Mouse (Mus musculus) embryonic facial prominence, embryonic 15.5 days (tissue): ENCODE measurements around the gene Atp8b2. TPM values are rescaled to one million over a fixed set of nuclear protein-coding genes. Genes with fewer than 3 reads are reported as not detected.

Experiments used
- ATAC-seq: fragments of 200-750 bp; cut with Nextera tagmentation; 2 replicates; pipeline ENCODE4 v1.8.0; 2017; ENCODE audit warnings: low read depth, moderate TSS enrichment; ENCODE audit not compliant: insufficient number of reproducible peaks, low FRiP score, low TSS enrichment
- H3K27ac ChIP-seq: fragments of 300-500 bp; sonication (generic); replicated peaks from 2 replicates; pipeline ENCODE4 v1.5.1; 2015; ENCODE audit warnings: mild to moderate bottlenecking, inconsistent platforms
- H3K27me3 ChIP-seq: fragments of 300-500 bp; sonication (generic); 2 replicates; pipeline ENCODE4 v1.6.1; 2015; ENCODE audit warnings: inconsistent platforms
- H3K36me3 ChIP-seq: fragments of 300-500 bp; sonication (generic); 2 replicates; pipeline ENCODE4 v1.6.1; 2015; ENCODE audit warnings: mild to moderate bottlenecking, inconsistent platforms
- H3K4me1 ChIP-seq: fragments of 300-500 bp; sonication (generic); 2 replicates; pipeline ENCODE4 v1.6.1; 2015; ENCODE audit warnings: inconsistent platforms
- H3K4me2 ChIP-seq: fragments of 300-500 bp; sonication (generic); replicated peaks from 2 replicates; pipeline ENCODE4 v1.6.1; 2015; ENCODE audit warnings: mild to moderate bottlenecking, inconsistent platforms
- H3K4me3 ChIP-seq: fragments of 300-500 bp; sonication (generic); replicated peaks from 2 replicates; pipeline ENCODE4 v1.5.1; 2015; ENCODE audit warnings: mild to moderate bottlenecking, inconsistent platforms
- H3K9ac ChIP-seq: fragments of 300-500 bp; sonication (generic); 2 replicates; pipeline ENCODE4 v1.6.1; 2015; ENCODE audit warnings: inconsistent platforms
- H3K9me3 ChIP-seq: fragments of 300-500 bp; sonication (generic); replicated peaks from 2 replicates; pipeline ENCODE4 v1.6.1; 2016; ENCODE audit warnings: inconsistent platforms
- WGBS: fragments of 180-500 bp; shearing (Covaris S2); methylation state at CpG from one replicate; pipeline ENCODE4 v1.1.7; 2015; 5-methylcytosine and 5-hydroxymethylcytosine counted together
- polyA plus RNA-seq: library from polyadenylated mRNA; unstranded; fragments of >200 nt; fragmentation: Nextera tagmentation; extraction: Ambion mirVana; gene quantifications from 2 replicates; pipeline ENCODE4 v1.2.1, GENCODE M21; 2015

Atp8b2 gene
- polyA plus RNA-seq, 1 experiment from 2014 or later: 19.0 TPM

DNA sequence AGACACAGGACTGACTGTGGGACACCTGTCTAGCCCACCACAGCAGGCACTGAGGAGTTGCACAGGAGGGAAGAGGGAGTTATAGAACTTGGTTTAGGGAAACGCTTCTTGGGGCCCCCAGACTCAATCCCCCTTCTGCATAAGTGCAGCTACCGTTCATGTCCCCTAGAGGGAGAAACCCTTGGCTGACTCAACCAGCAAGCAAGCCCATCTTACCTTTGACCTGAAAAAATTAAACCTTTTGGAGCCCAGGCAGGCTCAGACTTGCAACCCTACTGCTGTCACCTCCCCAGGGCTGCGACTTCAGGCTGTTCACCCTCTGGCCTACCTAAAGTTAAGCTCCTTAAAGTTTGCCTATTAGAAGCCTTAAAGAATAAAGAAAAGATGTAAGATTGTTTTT is 45.9 kb downstream of the Atp8b2 start:
- H3K4me3 ChIP-seq: no peak overlapping the region
- H3K27me3 ChIP-seq: peaks cover 20% of the 10 kb centered on the region
- no peaks in the 10 kb centered on the region for H3K9me3 ChIP-seq
- H3K36me3 ChIP-seq: no peaks in the 10 kb centered on the region
- WGBS: 40% methylated on average over 3 of the region's 3 CpGs
- no peak overlapping the region for H3K9ac ChIP-seq
- ATAC-seq: no peak
- H3K4me2 ChIP-seq: no peak overlapping the region
- no peak overlapping the region for H3K27ac ChIP-seq
- H3K4me1 ChIP-seq: peaks cover 13% of the 10 kb centered on the region

DNA sequence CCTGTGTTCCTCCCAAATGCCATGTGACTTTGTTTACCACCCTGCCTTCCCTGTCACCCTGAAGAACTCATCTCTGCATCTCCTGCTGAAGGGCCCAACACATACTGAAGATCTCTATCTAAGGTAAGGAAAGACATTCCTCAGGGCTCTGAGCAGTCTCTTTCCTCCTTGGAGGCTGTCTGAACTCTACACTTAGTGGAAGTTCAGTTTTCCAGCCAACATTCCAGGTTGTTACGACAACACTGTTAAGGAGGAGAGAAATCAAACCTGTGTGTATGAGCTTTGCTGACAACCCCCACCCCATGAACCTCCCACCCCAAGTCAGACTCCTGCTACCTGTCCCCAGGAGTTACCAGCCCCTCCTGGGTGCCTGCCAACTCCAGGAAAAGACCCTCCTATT is 46.7 kb downstream of the Atp8b2 start:
- Histone ChIP-seq H3K27ac (no peak overlapping the region), H3K27me3 (peaks cover 25% of the 10 kb centered on the region), H3K4me2 (no peak overlapping the region), H3K9me3 (no peaks in the 10 kb centered on the region), H3K9ac (no peak overlapping the region), H3K4me3 (no peak overlapping the region), H3K4me1 (peaks cover 17% of the 10 kb centered on the region), H3K36me3 (no peaks in the 10 kb centered on the region)
- ATAC-seq: no peak
- WGBS: 72% methylated on average over 1 of the region's 1 CpGs

DNA sequence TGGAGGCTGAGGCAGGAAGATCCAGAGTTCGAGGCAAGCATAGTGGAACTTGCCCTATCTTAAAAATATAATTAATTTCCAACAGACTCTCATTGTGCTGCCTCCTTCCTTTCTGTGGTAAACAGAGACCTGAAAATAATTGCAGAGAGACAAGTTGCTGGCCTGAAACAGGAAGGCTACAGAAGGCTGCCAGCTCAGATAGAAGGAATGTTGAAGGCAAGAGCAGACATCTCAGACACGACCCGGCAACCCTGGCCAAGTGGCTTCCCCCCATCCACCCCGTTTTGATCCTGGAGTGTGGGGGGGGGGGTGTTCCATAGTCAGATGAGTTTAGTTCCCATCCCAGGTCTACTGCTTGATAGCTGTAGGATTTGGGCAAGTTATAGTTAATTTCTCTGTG is 48.6 kb downstream of the Atp8b2 start:
- Histone ChIP-seq H3K4me1 (peaks cover 17% of the 10 kb centered on the region), H3K4me3 (no peak overlapping the region), H3K36me3 (no peaks in the 10 kb centered on the region), H3K9me3 (no peaks in the 10 kb centered on the region), H3K27ac (no peak overlapping the region), H3K27me3 (peaks cover 25% of the 10 kb centered on the region), H3K9ac (no peak overlapping the region), H3K4me2 (no peak overlapping the region)
- ATAC-seq: no peak
- WGBS: 68% methylated on average over 4 of the region's 4 CpGs

DNA sequence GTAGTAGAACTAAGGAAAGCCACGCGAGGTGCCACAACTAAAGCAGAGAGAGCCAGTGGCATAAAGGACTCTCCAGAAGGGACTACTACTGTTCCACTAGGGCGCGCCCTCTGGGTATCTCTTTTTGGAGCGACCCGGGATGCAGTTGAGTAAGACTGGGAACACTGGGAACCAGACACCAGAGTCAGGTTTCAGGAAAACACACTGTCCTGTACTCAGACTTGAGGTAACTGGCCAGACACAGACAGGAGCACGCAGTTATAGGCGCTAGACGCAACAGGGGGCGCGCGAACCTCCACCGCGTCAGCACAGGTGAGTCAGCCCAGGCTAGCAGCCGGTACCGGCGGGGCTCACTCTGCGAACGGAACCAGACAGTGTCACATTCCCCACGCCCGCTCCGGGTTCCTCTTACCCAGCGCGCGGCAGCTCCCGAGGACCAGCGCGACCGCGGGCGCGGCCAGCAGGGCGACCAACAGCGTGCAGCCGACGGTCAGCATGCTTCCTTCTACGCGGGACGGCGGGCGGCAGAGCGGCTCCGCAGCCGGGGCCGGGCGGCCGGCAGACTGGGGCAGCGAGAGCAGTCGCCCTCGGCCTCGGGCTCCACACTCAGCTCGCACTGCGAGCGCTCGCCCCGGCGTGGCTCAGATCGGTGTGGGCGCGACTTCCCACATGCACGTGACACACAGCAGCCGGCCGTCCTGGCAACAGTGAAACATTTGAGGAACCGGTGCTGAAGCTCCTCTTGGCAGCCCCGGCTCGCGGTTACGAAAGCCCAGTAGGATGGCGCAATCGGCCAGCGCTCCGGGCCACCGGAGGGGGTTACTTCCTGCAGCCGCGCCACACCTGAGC is 50.5 kb downstream of the Atp8b2 start, which contains the start of gene Il6ra:
TSS of gene Il6ra (minus strand) at position 654 of the 849 bp plus-strand sequence.
- ATAC-seq: peak; percentile 77

DNA sequence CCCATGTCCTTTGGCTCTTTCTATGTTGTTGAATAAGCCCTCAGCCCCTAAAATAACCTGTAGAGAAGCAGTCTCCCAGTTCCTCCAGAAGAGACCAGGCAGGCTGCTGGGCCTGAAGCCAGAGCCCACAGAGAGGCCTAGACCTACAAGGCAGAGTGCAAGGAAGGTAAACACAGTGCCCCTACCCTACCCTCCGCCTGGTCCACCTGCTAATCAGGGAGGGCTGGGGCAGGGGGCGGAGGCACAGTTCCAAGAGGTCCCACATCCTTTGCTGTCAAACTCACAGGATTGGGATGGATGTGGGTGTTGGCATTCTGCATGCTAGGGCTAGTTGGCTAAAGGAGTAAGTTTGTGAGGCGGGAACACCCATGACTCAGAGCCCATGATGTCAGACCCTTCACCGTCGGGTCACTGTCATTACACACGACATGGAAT is 51.2 kb downstream of the Atp8b2 start:
- H3K9me3 ChIP-seq: no peaks in the 10 kb centered on the region
- no peak overlapping the region for H3K27ac ChIP-seq
- H3K27me3 ChIP-seq: peaks cover 25% of the 10 kb centered on the region
- no peak overlapping the region for H3K9ac ChIP-seq
- peaks cover 17% of the 10 kb centered on the region for H3K4me1 ChIP-seq
- H3K36me3 ChIP-seq: no peaks in the 10 kb centered on the region
- ATAC-seq: peak; percentile 48
- H3K4me3 ChIP-seq: peak overlapping the region; percentile 53
- H3K4me2 ChIP-seq: peak overlapping the region; percentile 98
- 28% methylated on average over 6 of the region's 6 CpGs for WGBS

More for the DNA sequence above, 50.5 kb downstream of the Atp8b2 start, which contains the start of gene Il6ra:
- peak within 1 kb of the TSS; percentile 53 for H3K4me3 ChIP-seq
- peak within 1 kb of the TSS; percentile 98 for H3K4me2 ChIP-seq
- under 1% methylated on average over 75 of the region's 75 CpGs for WGBS
- H3K36me3 ChIP-seq: no peaks in the 10 kb centered on the region
- peak within 1 kb of the TSS; percentile 68; the same call in 1 of the 2 replicates for H3K27ac ChIP-seq
- H3K9me3 ChIP-seq: no peaks in the 10 kb centered on the region
- peak within 1 kb of the TSS; percentile 31; the same call in 1 of the 2 replicates for H3K9ac ChIP-seq
- H3K4me1 ChIP-seq: peaks cover 17% of the 10 kb centered on the region
- peaks cover 25% of the 10 kb centered on the region for H3K27me3 ChIP-seq

DNA sequence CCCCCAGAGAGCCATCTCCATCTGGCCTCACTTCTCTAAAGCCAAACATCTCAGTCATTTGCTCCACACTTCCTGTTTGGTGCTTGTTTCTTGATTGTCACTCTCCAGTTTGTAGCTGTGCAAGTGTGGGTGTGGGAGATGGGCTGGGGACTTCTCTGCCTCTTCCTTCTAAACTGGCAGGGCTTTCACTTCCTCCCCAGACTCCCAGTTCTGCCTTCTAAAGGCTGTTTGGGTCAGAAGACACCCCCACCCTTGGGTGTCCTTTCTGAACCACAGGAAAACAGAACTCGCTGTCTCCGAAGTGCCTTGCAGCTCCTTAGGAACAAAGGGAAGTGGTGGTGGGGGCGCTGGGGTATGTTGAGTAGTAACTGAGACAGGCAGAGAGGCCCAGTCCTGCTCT is 52.1 kb downstream of the Atp8b2 start:
- Histone ChIP-seq H3K36me3 (no peaks in the 10 kb centered on the region), H3K27me3 (peaks cover 25% of the 10 kb centered on the region), H3K9me3 (no peaks in the 10 kb centered on the region), H3K9ac (no peak overlapping the region), H3K4me2 (no peak overlapping the region), H3K4me1 (peaks cover 17% of the 10 kb centered on the region), H3K27ac (no peak overlapping the region), H3K4me3 (no peak overlapping the region)
- ATAC-seq: no peak
- WGBS: 70% methylated on average over 3 of the region's 3 CpGs

DNA sequence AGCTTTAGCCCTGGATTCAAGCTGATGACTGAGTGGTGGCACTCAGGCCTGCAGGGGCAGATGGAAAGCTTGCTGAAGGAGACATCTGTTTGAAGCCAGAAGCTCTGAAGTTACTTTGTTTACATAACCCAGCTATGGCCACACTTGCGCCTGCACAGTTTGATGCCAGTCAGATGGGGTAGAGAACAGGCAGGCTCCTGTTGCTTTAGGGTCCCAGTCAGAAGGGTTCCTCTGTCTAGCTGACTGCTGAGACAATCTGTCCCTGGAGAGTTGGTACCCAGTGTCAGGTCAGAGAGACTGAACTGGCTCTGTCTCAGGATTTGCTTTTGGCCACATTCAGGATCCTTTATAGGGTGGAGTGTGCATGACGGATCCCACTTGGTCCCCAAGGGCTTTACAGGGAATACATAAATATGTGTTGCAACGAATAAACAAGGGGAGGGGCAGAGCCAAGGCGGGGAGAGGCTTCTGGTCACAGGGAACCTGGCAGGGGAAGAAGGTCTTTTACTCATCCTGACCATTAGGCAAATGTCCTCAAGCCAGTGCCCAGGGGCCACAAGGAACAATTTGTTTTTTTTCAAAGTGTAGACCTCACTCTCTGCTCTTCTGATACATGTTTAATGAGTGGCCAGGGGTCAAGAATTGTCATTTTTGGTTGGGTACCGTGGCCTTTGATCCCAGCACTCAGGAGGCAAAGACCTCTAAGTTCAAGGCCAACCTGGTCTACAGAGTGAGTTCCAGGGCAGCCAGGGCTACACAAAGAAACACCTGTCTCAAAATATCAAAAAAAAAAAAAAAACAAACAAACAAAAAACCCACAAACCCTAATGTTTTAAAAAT is 53.4 kb downstream of the Atp8b2 start:
- Histone ChIP-seq H3K9ac (no peak overlapping the region), H3K9me3 (no peaks in the 10 kb centered on the region), H3K4me2 (no peak overlapping the region), H3K4me3 (no peak overlapping the region), H3K4me1 (peaks cover 21% of the 10 kb centered on the region), H3K36me3 (no peaks in the 10 kb centered on the region), H3K27me3 (peaks cover 23% of the 10 kb centered on the region), H3K27ac (no peak overlapping the region)
- no peak for ATAC-seq
- WGBS: 38% methylated on average over 5 of the region's 5 CpGs

DNA sequence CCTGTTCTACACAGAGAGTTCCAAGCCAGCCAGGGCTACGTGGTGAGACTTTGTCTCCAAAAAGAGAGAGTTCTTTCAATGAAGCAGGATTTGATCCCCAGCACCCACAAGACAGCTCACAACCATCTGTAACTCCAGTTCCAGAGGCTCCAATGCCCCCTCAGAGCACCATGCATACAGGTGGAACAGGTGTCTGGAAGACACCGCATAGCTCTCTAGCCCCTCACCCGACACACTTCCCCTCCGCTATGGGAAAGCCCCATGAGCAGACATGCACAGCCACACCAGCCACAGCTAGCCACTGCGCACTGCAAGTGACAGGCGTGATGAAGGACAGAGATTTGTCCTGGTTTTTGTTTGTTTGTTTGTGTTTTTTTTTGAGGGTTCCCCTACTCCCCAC is 54.5 kb downstream of the Atp8b2 start:
- no peak overlapping the region for H3K9ac ChIP-seq
- peaks cover 21% of the 10 kb centered on the region for H3K4me1 ChIP-seq

DNA sequence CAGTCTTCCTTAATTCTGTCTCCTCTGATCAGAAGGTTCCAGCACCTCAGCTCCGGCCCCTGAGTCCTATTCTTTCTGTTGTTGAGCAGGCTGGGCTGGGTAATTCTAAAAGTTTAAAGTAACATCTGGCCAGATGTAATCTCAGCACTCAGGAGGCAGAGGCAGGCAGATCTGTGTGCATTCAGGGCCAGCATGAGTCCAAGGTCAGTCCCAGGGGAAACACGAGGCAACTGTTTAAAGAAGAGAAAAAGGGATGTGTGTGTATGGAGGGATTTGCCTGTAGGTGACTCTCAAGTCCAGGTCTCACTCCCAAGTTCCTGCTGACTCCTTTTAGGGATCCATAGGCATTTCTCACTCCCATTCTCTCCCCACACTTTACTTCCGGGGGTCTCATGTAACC is 55.5 kb downstream of the Atp8b2 start:
- H3K36me3 ChIP-seq: no peaks in the 10 kb centered on the region
- no peak overlapping the region for H3K4me3 ChIP-seq
- H3K9ac ChIP-seq: no peak overlapping the region
- no peak overlapping the region for H3K4me2 ChIP-seq
- H3K9me3 ChIP-seq: no peaks in the 10 kb centered on the region
- peaks cover 13% of the 10 kb centered on the region for H3K4me1 ChIP-seq
- H3K27ac ChIP-seq: no peak overlapping the region
- 79% methylated on average over 3 of the region's 3 CpGs for WGBS
- no peak for ATAC-seq
- peaks cover 9% of the 10 kb centered on the region for H3K27me3 ChIP-seq

More for the DNA sequence above, 54.5 kb downstream of the Atp8b2 start:
- ATAC-seq: no peak
- Histone ChIP-seq H3K9me3 (no peaks in the 10 kb centered on the region), H3K4me3 (no peak overlapping the region), H3K27ac (no peak overlapping the region), H3K27me3 (peaks cover 17% of the 10 kb centered on the region), H3K4me2 (no peak overlapping the region), H3K36me3 (no peaks in the 10 kb centered on the region)
- 70% methylated on average over 6 of the region's 6 CpGs for WGBS

DNA sequence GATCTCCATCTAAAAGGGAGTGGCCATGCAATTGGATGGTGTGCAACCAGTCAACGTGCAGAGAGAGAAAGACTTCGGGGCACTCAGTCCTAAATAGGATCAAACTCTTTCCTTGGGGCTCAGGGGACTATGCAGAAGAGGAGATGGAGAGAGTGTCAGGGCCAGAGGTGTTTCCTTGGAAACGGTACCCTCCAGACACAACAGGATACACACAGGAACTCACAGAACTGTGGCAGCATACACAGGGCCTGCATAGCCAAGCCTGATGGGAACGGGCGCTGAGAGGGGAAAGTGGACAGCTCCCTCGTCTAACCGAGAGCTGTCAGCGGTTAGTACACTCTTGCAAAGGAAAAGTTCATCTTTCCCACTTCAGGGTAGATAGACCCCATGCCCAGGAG is 63.8 kb downstream of the Atp8b2 start:
- Histone ChIP-seq H3K9ac (no peak overlapping the region), H3K9me3 (no peaks in the 10 kb centered on the region), H3K4me1 (peaks cover 32% of the 10 kb centered on the region), H3K4me3 (no peak overlapping the region), H3K27me3 (no peaks in the 10 kb centered on the region), H3K4me2 (no peak overlapping the region), H3K27ac (no peak overlapping the region), H3K36me3 (no peaks in the 10 kb centered on the region)
- ATAC-seq: no peak
- 62% methylated on average over 8 of the region's 8 CpGs for WGBS

DNA sequence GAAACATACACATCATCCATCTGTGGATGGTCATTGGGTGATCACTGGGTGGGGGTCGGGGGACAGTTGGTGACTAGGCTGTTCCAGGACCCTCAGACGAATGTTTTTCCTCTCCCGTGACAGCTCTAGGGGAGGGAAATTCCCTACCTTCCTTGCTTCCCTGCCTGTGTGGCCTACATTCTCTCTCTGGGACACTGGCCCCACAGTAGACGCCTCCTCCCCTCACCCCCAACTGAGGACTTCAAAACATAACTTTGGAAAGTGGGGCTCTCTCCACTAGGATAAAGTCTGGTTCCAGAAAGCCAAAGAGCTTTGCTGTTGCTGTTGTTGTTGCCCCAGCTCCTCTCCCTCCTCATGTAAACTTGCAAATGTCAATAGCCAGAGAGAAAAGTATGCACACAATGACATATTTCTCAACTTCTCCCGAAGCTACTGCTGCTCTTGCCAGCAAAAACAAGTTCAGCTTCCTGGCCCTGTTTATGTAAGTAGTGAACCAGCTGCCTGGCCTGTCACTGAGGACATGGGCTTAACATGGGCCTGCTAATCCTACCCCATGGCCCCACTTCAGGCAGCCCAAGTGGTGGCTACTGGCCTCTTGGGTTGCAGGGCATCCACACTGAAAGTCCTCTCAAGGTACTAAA is 64.3 kb downstream of the Atp8b2 start:
- peaks cover 32% of the 10 kb centered on the region for H3K4me1 ChIP-seq
- no peak overlapping the region for H3K4me2 ChIP-seq
- no peak for ATAC-seq
- H3K27ac ChIP-seq: peak overlapping the region; percentile 51; the same call in 1 of the 2 replicates
- 44% methylated on average over 5 of the region's 5 CpGs for WGBS
- H3K9ac ChIP-seq: no peak overlapping the region
- no peaks in the 10 kb centered on the region for H3K27me3 ChIP-seq
- no peak overlapping the region for H3K4me3 ChIP-seq
- H3K36me3 ChIP-seq: no peaks in the 10 kb centered on the region
- no peaks in the 10 kb centered on the region for H3K9me3 ChIP-seq
